In the genomic region with DNA sequence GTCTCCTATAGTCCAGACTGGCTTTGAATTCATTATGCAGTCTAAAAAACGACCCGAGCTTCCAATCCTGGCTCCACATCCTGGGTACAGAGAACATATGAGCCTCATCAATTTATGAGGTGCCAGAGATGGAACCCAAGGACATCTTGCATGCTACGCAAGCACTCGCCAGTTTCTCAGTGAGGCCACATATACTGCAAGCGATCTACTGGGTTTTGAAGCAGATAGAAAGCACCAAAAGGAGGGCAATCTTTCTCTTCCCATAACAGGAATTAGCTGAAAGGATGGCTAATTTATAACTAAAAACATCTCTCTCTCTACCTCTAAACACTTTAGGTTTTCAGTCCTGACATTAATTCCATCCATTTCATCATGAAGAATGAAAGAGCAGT, we compare ENCODE assay signal across 8 mouse cellular contexts. TPM values are rescaled to one million over a fixed set of nuclear protein-coding genes. Genes with fewer than 3 reads are reported as not detected.
DNase-seq lines count a peak whose midpoint lies in the region; ATAC-seq and TF ChIP-seq lines count a peak whose summit lies in the region.

No protein-coding gene starts in this region.

- TF ChIP-seq RAD21 in MEL (IDR thresholded peaks at IDR 0.05; ENCODE audit: low read depth, low read length) = no peak

- H3K4me2 ChIP-seq in heart, embryonic 16.5 days (ENCODE audit: low read depth, low read length) = peak overlapping the region; percentile 81
- H3K4me2 ChIP-seq in forebrain, embryonic 12.5 days = peak overlapping the region; percentile 74
- peak overlapping the region; percentile 73 for H3K4me2 ChIP-seq in liver, postnatal 0 days (ENCODE audit: low read depth, low read length)

- peaks cover 8% of the 10 kb centered on the region for H3K36me3 ChIP-seq in heart, embryonic 16.5 days (ENCODE audit: control insufficient read depth, insufficient read depth)
- H3K36me3 ChIP-seq in MEL (ENCODE audit: control insufficient read depth in 1 of 2, insufficient read depth in 2 of 2, low read length in 2 of 2) = peaks cover 0 to 14% of the 10 kb centered on the region in 2 experiments; a peak in 2 of 4 replicates
- H3K36me3 ChIP-seq in forebrain, embryonic 12.5 days (replicated peaks) = peaks cover 12% of the 10 kb centered on the region
- peaks cover 9% of the 10 kb centered on the region; the same call in 1 of the 2 replicates for H3K36me3 ChIP-seq in liver, postnatal 0 days (replicated peaks; ENCODE audit: insufficient read depth, low read length)

- peaks cover 7% of the 10 kb centered on the region for H3K4me1 ChIP-seq in heart, embryonic 16.5 days (ENCODE audit: control insufficient read depth, insufficient read depth, low read length)
- H3K4me1 ChIP-seq in MEL (ENCODE audit: control insufficient read depth in 1 of 2, insufficient read depth in 2 of 2, low read length in 2 of 2) = peaks cover 0 to 9% of the 10 kb centered on the region in 2 experiments; a peak in 3 of 4 replicates
- H3K4me1 ChIP-seq in forebrain, embryonic 12.5 days = peaks cover 9% of the 10 kb centered on the region
- H3K4me1 ChIP-seq in liver, postnatal 0 days (ENCODE audit: insufficient read depth) = peaks cover 19% of the 10 kb centered on the region

- peak overlapping the region; percentile 96 for H3K27ac ChIP-seq in heart, embryonic 16.5 days (ENCODE audit: low read length)
- H3K27ac ChIP-seq in MEL (ENCODE audit: control insufficient read depth, low read depth, low read length) = peak overlapping the region; percentile 99; the same call in 1 of the 2 replicates
- H3K27ac ChIP-seq in forebrain, embryonic 12.5 days = peak overlapping the region; percentile 93; the same call in 1 of the 2 replicates
- H3K27ac ChIP-seq in liver, postnatal 0 days (ENCODE audit: low read depth) = peak overlapping the region; percentile 94

- peaks cover 14% of the 10 kb centered on the region for H3K79me2 ChIP-seq in MEL (ENCODE audit: control insufficient read depth, insufficient read depth, low read length, poor library complexity)

- no peaks in the 10 kb centered on the region for H3K9me3 ChIP-seq in heart, embryonic 16.5 days (replicated peaks; ENCODE audit: control insufficient read depth, low read length)
- no peaks in the 10 kb centered on the region for H3K9me3 ChIP-seq in MEL (replicated peaks; ENCODE audit: insufficient read depth, low read length)
- H3K9me3 ChIP-seq in forebrain, embryonic 12.5 days = no peaks in the 10 kb centered on the region
- peaks cover 2% of the 10 kb centered on the region; the same call in 1 of the 2 replicates for H3K9me3 ChIP-seq in liver, postnatal 0 days (ENCODE audit: low read length)

- peaks cover 6% of the 10 kb centered on the region; the same call in 1 of the 2 replicates for H3K27me3 ChIP-seq in heart, embryonic 16.5 days (ENCODE audit: control insufficient read depth, insufficient read depth, low read length)
- no peaks in the 10 kb centered on the region; a peak in 1 of 4 replicates for H3K27me3 ChIP-seq in MEL (ENCODE audit: control insufficient read depth in 1 of 2, insufficient read depth in 2 of 2, low read length in 2 of 2)
- peaks cover 30% of the 10 kb centered on the region for H3K27me3 ChIP-seq in forebrain, embryonic 12.5 days
- H3K27me3 ChIP-seq in liver, postnatal 0 days (ENCODE audit: insufficient read depth, low read length) = peaks cover 8% of the 10 kb centered on the region

- no peak for TF ChIP-seq POLR2A in MEL (IDR thresholded peaks at IDR 0.05; ENCODE audit: control insufficient read depth in 1 of 2, insufficient read depth in 1 of 2, low read depth in 1 of 2, low read length in 2 of 2, poor library complexity in 1 of 2)

- DNase-seq in heart, postnatal 4 days = no peak
- DNase-seq in MEL (ENCODE audit: low read depth, low spot score) = peak; percentile 62
- no peak for DNase-seq in liver, postnatal 0 days
- no peak for DNase-seq in spleen, adult 12 weeks (ENCODE audit: low spot score)
- DNase-seq in urinary bladder, postnatal 25 days (ENCODE audit: low spot score) = no peak
- no peak for DNase-seq in right cerebral cortex, postnatal 36 days (ENCODE audit: low spot score in 2 of 2)

- TF ChIP-seq EP300 in MEL (IDR thresholded peaks at IDR 0.05; ENCODE audit: low read depth in 1 of 2, low read length in 2 of 2) = no peak
- no peak for TF ChIP-seq EP300 in liver, postnatal 0 days (IDR thresholded peaks at IDR 0.05; ENCODE audit: low read depth)

- peak overlapping the region; percentile 91 for H3K4me3 ChIP-seq in heart, embryonic 16.5 days (ENCODE audit: low read length)
- peak overlapping the region; percentile 83 to 100 for H3K4me3 ChIP-seq in MEL (ENCODE audit: control insufficient read depth in 1 of 2, insufficient read depth in 1 of 2, low read depth in 2 of 2, low read length in 2 of 2)
- peak overlapping the region; percentile 74 for H3K4me3 ChIP-seq in forebrain, embryonic 12.5 days (replicated peaks)
- peak overlapping the region; percentile 67 for H3K4me3 ChIP-seq in liver, postnatal 0 days (ENCODE audit: low read depth, low read length)

- peak overlapping the region; percentile 94 for H3K9ac ChIP-seq in heart, embryonic 16.5 days (ENCODE audit: low read length)
- peak overlapping the region; percentile 99 for H3K9ac ChIP-seq in MEL (ENCODE audit: control insufficient read depth, low read depth, low read length, poor library complexity, severe bottlenecking)
- H3K9ac ChIP-seq in forebrain, embryonic 12.5 days = peak overlapping the region; percentile 86
- H3K9ac ChIP-seq in liver, postnatal 0 days (replicated peaks) = peak overlapping the region; percentile 77

- TF ChIP-seq CTCF in MEL (IDR thresholded peaks at IDR 0.05 in 2 of 3, conservative IDR thresholded peaks at IDR 0.05 in 1 of 3; ENCODE audit: control insufficient read depth in 1 of 3, insufficient read depth in 1 of 3, low read depth in 2 of 3, low read length in 3 of 3, poor library complexity in 1 of 3, severe bottlenecking in 1 of 3) = no peak
- no peak for TF ChIP-seq CTCF in liver, postnatal 0 days (IDR thresholded peaks at IDR 0.05; ENCODE audit: low read depth)

- WGBS in heart, embryonic 16.5 days = 37% methylated on average over 5 of the region's 5 CpGs
- 46% methylated on average over 5 of the region's 5 CpGs for WGBS in forebrain, embryonic 12.5 days
- WGBS in liver, postnatal 0 days (ENCODE audit: insufficient replicate concordance) = 40% methylated on average over 5 of the region's 5 CpGs

- ATAC-seq in heart, embryonic 16.5 days (replicated peaks; ENCODE audit: extremely low read depth, insufficient read depth, low FRiP score) = no peak
- no peak for ATAC-seq in forebrain, embryonic 12.5 days (ENCODE audit: low FRiP score)
- no peak for ATAC-seq in liver, postnatal 0 days

TF ChIP-seq in MEL, 35 proteins besides CTCF, POLR2A, EP300 and RAD21 (continues in another document):
- TF ChIP-seq POLR2AphosphoS5 (IDR thresholded peaks at IDR 0.05; ENCODE audit: borderline replicate concordance, low read depth, low read length) (no peak), GABPA (IDR thresholded peaks at IDR 0.05; ENCODE audit: low read depth, low read length) (no peak), USF1 (IDR thresholded peaks at IDR 0.05; ENCODE audit: low read depth, low read length) (no peak)

RNA-seq across cellular contexts. Expression of a gene that starts 0.9 kb away (rescaled TPM):
- polyA plus RNA-seq in heart, embryonic 16.5 days (2015; fragmentation: Nextera tagmentation; extraction: Ambion mirVana) = 82.0 and 82.1 TPM in 2 replicates
- 100 to 1,000 TPM; 102 to 108 TPM for total RNA-seq in heart, postnatal 4 days (2021)
- total RNA-seq in MEL (2012; rRNA removed) = 100 and 101 TPM in 2 replicates
- 100 to 1,000 TPM in 1 of 2 experiments, 10 to 100 TPM in 1; 71.0 to 408 TPM for polyA plus RNA-seq in MEL (2012; ENCODE audit: insufficient read depth in 1 of 2, insufficient read length in 2 of 2, low read depth in 1 of 2, low replicate concordance in 2 of 2, missing spikeins in 1 of 2)
- polyA plus RNA-seq in forebrain, embryonic 12.5 days (2016; fragmentation: Nextera tagmentation; extraction: Ambion mirVana) = 94.8 and 98.4 TPM in 2 replicates
- polyA plus RNA-seq in liver, postnatal 0 days (2015; fragmentation: Nextera tagmentation; extraction: Ambion mirVana) = 58.1 and 59.6 TPM in 2 replicates

RNA-seq across cellular contexts. Expression of a gene that starts 6.1 kb away (rescaled TPM):
- 48.5 and 55.8 TPM in 2 replicates for polyA plus RNA-seq in heart, embryonic 16.5 days (2015; fragmentation: Nextera tagmentation; extraction: Ambion mirVana)
- total RNA-seq in heart, postnatal 4 days (2021) = 10 to 100 TPM; 23.2 to 23.7 TPM
- total RNA-seq in MEL (2012; rRNA removed) = 10.0 and 11.3 TPM in 2 replicates
- 10 to 100 TPM in 1 of 2 experiments, not detected in 1; 66.4 TPM for polyA plus RNA-seq in MEL (2012; ENCODE audit: insufficient read depth in 1 of 2, insufficient read length in 2 of 2, low read depth in 1 of 2, low replicate concordance in 2 of 2, missing spikeins in 1 of 2)
- 119 and 125 TPM in 2 replicates for polyA plus RNA-seq in forebrain, embryonic 12.5 days (2016; fragmentation: Nextera tagmentation; extraction: Ambion mirVana)
- 13.9 and 15.1 TPM in 2 replicates for polyA plus RNA-seq in liver, postnatal 0 days (2015; fragmentation: Nextera tagmentation; extraction: Ambion mirVana)

RNA-seq across cellular contexts. Expression of a gene that starts 12.9 kb away (rescaled TPM):
- 32.4 and 41.9 TPM in 2 replicates for polyA plus RNA-seq in heart, embryonic 16.5 days (2015; fragmentation: Nextera tagmentation; extraction: Ambion mirVana)
- 10 to 100 TPM; 22.3 to 23.4 TPM for total RNA-seq in heart, postnatal 4 days (2021)
- total RNA-seq in MEL (2012; rRNA removed) = 21.5 and 27.0 TPM in 2 replicates
- 10 to 100 TPM in 1 of 2 experiments, not detected in 1; 63.6 TPM for polyA plus RNA-seq in MEL (2012; ENCODE audit: insufficient read depth in 1 of 2, insufficient read length in 2 of 2, low read depth in 1 of 2, low replicate concordance in 2 of 2, missing spikeins in 1 of 2)
- polyA plus RNA-seq in forebrain, embryonic 12.5 days (2016; fragmentation: Nextera tagmentation; extraction: Ambion mirVana) = 58.7 and 68.0 TPM in 2 replicates
- 61.5 and 69.6 TPM in 2 replicates for polyA plus RNA-seq in liver, postnatal 0 days (2015; fragmentation: Nextera tagmentation; extraction: Ambion mirVana)

RNA-seq across cellular contexts. Expression of a gene that starts 23.8 kb away (rescaled TPM):
- 47.5 and 54.9 TPM in 2 replicates for polyA plus RNA-seq in heart, embryonic 16.5 days (2015; fragmentation: Nextera tagmentation; extraction: Ambion mirVana)
- total RNA-seq in heart, postnatal 4 days (2021) = 10 to 100 TPM; 26.7 to 29.9 TPM
- total RNA-seq in MEL (2012; rRNA removed) = 16.5 and 16.8 TPM in 2 replicates
- polyA plus RNA-seq in MEL (2012; ENCODE audit: insufficient read depth in 1 of 2, insufficient read length in 2 of 2, low read depth in 1 of 2, low replicate concordance in 2 of 2, missing spikeins in 1 of 2) = 10 to 100 TPM in 1 of 2 experiments, not detected in 1; 33.1 TPM
- polyA plus RNA-seq in forebrain, embryonic 12.5 days (2016; fragmentation: Nextera tagmentation; extraction: Ambion mirVana) = 78.1 and 78.6 TPM in 2 replicates
- polyA plus RNA-seq in liver, postnatal 0 days (2015; fragmentation: Nextera tagmentation; extraction: Ambion mirVana) = 16.0 and 16.7 TPM in 2 replicates

RNA-seq across cellular contexts. Expression of a gene that starts 35.0 kb away (rescaled TPM):
- 36.0 and 37.6 TPM in 2 replicates for polyA plus RNA-seq in heart, embryonic 16.5 days (2015; fragmentation: Nextera tagmentation; extraction: Ambion mirVana)
- 10 to 100 TPM; 28.5 to 29.8 TPM for total RNA-seq in heart, postnatal 4 days (2021)
- total RNA-seq in MEL (2012; rRNA removed) = 24.9 and 28.7 TPM in 2 replicates
- 10 to 100 TPM in 1 of 2 experiments, not detected in 1; 44.9 TPM for polyA plus RNA-seq in MEL (2012; ENCODE audit: insufficient read depth in 1 of 2, insufficient read length in 2 of 2, low read depth in 1 of 2, low replicate concordance in 2 of 2, missing spikeins in 1 of 2)
- 48.5 and 51.0 TPM in 2 replicates for polyA plus RNA-seq in forebrain, embryonic 12.5 days (2016; fragmentation: Nextera tagmentation; extraction: Ambion mirVana)
- polyA plus RNA-seq in liver, postnatal 0 days (2015; fragmentation: Nextera tagmentation; extraction: Ambion mirVana) = 16.4 and 17.7 TPM in 2 replicates
